Mouse (Mus musculus) embryonic facial prominence, embryonic 12.5 days (tissue): ENCODE measurements at regions not wholly inside any gene's neighbourhood (a gene's known extent, or its start where the extent isn't known, plus 50 kb on each side); places are given as distances from the start of the nearest gene placed in this dataset.

Experiments
- ATAC-seq: fragments of 200-750 bp; cut with Nextera tagmentation; 2 replicates; pipeline ENCODE4 v1.8.0; 2017; ENCODE audit not compliant: insufficient number of reproducible peaks, insufficient read depth, low FRiP score, low TSS enrichment
- H3K27ac ChIP-seq: fragments of 300-500 bp; sonication (generic); 2 replicates; pipeline ENCODE4 v1.5.1; 2016; ENCODE audit warnings: mild to moderate bottlenecking
- H3K27me3 ChIP-seq: fragments of 300-500 bp; sonication (generic); 2 replicates; pipeline ENCODE4 v1.6.1; 2016; ENCODE audit warnings: mild to moderate bottlenecking, moderate library complexity
- H3K36me3 ChIP-seq: fragments of 300-500 bp; sonication (generic); 2 replicates; pipeline ENCODE4 v1.6.1; 2016; ENCODE audit warnings: mild to moderate bottlenecking
- H3K4me1 ChIP-seq: fragments of 300-500 bp; sonication (generic); 2 replicates; pipeline ENCODE4 v1.6.1; 2016
- H3K4me2 ChIP-seq: fragments of 300-500 bp; sonication (generic); replicated peaks from 2 replicates; pipeline ENCODE4 v1.6.1; 2016; ENCODE audit warnings: mild to moderate bottlenecking, moderate library complexity
- H3K4me3 ChIP-seq: fragments of 300-500 bp; sonication (generic); 2 replicates; pipeline ENCODE4 v1.5.1; 2016; ENCODE audit warnings: mild to moderate bottlenecking
- H3K9ac ChIP-seq: fragments of 300-500 bp; sonication (generic); 2 replicates; pipeline ENCODE4 v1.6.1; 2016; ENCODE audit warnings: mild to moderate bottlenecking, moderate library complexity
- H3K9me3 ChIP-seq: fragments of 300-500 bp; sonication (generic); 2 replicates; pipeline ENCODE4 v1.6.1; 2016; ENCODE audit warnings: mild to moderate bottlenecking, moderate library complexity
- WGBS: fragments of 180-500 bp; shearing (Covaris S2); methylation state at CpG from one replicate; pipeline ENCODE4 v1.1.7; 2016; 5-methylcytosine and 5-hydroxymethylcytosine counted together

DNA sequence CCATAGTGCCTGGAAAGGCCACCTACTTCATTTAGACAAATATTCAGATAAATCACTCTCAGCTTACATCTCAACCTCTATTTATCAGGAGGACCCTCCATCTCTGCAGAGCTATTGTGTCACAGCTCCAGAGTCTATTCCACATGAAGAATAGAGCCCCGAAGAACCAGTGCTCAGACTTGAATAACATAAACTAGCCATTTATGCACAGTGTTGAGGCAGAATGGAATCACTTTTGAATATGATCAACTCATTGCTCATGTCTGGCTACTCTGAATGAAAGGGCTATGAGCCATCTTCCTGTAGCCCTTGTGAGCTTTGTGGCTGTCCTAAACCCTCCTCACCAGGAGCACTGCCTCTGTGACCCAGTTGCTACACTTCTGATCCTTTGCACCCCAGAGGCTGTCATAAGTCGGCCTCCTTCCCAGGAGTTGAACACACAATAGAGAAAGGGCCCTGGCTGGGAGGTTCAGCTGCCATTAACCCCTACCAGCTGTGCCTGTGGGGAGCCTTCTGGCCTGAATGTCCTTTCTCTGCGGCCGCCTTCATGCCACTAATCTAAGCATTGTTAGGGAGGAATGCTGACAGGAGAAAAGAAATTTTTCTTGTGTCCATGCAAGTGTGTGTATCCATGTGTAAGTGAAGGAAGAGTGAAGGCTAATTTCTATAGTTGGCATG is 195.5 kb upstream of the Sp8 start:
- Histone ChIP-seq H3K36me3 (no peaks in the 10 kb centered on the region), H3K27me3 (no peaks in the 10 kb centered on the region)
- ATAC-seq: peak; percentile 60; the same call in 1 of the 2 replicates

GRCm38 (mm10) chr12:118649323-118649973 is 196.7 kb upstream of the Sp8 start:
- no peak overlapping the region for H3K27ac ChIP-seq
- 81% methylated on average over 3 of the region's 3 CpGs for WGBS
- H3K4me3 ChIP-seq: no peak overlapping the region
- no peaks in the 10 kb centered on the region for H3K9me3 ChIP-seq
- H3K4me1 ChIP-seq: no peaks in the 10 kb centered on the region
- ATAC-seq: no peak
- no peak overlapping the region for H3K9ac ChIP-seq
- H3K36me3 ChIP-seq: no peaks in the 10 kb centered on the region
- H3K4me2 ChIP-seq: no peak overlapping the region
- H3K27me3 ChIP-seq: no peaks in the 10 kb centered on the region

More for the DNA sequence above, 195.5 kb upstream of the Sp8 start:
- no peak overlapping the region for H3K27ac ChIP-seq
- H3K4me3 ChIP-seq: no peak overlapping the region
- 23% methylated on average over 4 of the region's 4 CpGs for WGBS
- no peak overlapping the region for H3K9ac ChIP-seq
- H3K9me3 ChIP-seq: no peaks in the 10 kb centered on the region
- no peak overlapping the region for H3K4me2 ChIP-seq
- no peaks in the 10 kb centered on the region for H3K4me1 ChIP-seq

- ATAC-seq: no peak
- H3K27me3 ChIP-seq: no peaks in the 10 kb centered on the region
- H3K27ac ChIP-seq: no peak overlapping the region
- no peak overlapping the region for H3K4me3 ChIP-seq
- no peak overlapping the region for H3K4me2 ChIP-seq
- H3K9ac ChIP-seq: no peak overlapping the region
- no peaks in the 10 kb centered on the region for H3K4me1 ChIP-seq
- H3K36me3 ChIP-seq: no peaks in the 10 kb centered on the region
- no peaks in the 10 kb centered on the region for H3K9me3 ChIP-seq
Observed at GRCm38 (mm10) chr12:118648673-118649072, 197.5 kb upstream of the Sp8 start.

DNA sequence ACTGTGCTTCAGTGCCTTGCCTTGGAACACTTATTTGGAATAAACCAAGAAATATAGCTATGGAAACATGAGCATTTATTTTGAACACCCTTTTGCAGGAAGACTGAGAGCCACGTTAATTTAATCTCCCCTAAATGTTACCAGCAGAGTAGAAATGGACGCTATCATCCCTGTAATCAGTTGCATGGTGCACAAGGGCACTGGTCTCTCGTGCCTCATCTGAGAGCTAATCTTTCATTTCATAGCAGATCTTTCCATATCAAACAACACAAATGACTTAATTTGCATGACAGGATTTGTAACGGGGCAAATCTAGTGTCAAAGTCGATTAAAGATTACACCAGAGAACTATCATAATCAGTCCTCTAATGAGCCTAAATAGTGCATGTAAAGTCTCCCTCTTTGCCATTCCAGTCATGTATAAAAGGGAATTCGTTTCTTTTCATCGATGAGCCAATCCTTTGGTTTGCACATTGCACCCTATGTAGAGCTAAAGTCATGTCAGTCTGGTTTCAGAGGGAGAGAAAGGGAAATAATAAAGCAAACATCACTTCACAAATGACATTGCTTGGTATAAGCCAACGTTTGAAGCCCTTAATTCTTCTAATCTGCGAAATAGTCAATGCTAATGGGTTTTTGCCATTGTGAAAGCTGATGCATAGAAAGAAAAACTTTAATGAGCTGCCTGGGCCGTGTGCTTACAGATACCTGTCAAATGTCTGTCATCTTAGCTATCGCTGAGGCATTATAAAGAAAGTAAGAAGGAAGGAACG is 198.7 kb upstream of the Sp8 start:
- H3K4me3 ChIP-seq: no peak overlapping the region
- H3K27ac ChIP-seq: no peak overlapping the region
- no peak overlapping the region for H3K4me2 ChIP-seq
- H3K36me3 ChIP-seq: no peaks in the 10 kb centered on the region
- H3K27me3 ChIP-seq: no peaks in the 10 kb centered on the region
- ATAC-seq: no peak
- 73% methylated on average over 12 of the region's 12 CpGs for WGBS
- no peak overlapping the region for H3K9ac ChIP-seq
- no peaks in the 10 kb centered on the region for H3K9me3 ChIP-seq
- H3K4me1 ChIP-seq: no peaks in the 10 kb centered on the region

DNA sequence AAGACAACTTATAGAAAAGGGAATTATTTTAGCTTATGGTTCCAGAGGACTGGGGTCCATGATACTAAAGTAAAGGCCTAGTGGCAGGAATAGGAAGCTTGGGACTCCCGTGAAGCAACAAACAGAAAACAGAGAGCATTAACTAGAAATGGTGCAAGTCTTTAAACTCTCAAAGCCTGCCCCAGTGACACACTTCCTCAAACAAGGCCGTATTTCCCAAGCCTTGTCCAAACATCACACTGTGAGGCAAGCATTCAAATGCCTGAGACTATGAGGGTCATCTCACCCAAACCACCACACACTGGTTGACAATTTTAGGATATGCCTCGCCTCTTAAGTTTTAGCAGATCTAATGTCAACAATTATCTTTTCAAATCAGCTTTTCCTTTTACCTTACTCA is 205.2 kb upstream of the Sp8 start:
- Histone ChIP-seq H3K4me1 (no peaks in the 10 kb centered on the region), H3K27ac (no peak overlapping the region), H3K4me3 (no peak overlapping the region), H3K4me2 (no peak overlapping the region), H3K9ac (no peak overlapping the region), H3K36me3 (no peaks in the 10 kb centered on the region), H3K9me3 (no peaks in the 10 kb centered on the region), H3K27me3 (no peaks in the 10 kb centered on the region)
- 77% methylated on average over 3 of the region's 3 CpGs for WGBS
- no peak for ATAC-seq

DNA sequence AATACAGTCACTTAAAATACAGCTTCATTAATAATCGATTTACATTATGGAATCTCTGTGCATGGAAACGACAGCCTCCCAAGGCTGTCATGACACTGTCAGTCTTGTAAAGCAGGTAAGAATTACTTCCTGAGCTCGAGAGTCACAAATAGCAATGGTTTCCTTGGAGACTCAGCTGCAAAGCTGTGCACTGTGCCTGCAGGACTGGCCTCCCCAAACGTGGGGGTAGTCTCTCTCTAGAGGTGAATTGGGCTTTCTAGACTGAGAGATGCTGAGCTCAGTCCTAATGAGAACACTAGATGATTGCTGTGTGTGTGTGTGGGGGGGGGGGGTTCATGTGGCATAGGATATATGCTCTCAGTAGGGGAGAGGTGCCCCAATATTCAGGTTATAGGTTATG is 208.9 kb upstream of the Sp8 start:
- H3K4me1 ChIP-seq: no peaks in the 10 kb centered on the region
- H3K9ac ChIP-seq: no peak overlapping the region
- H3K27ac ChIP-seq: no peak overlapping the region
- H3K4me2 ChIP-seq: no peak overlapping the region
- no peaks in the 10 kb centered on the region for H3K27me3 ChIP-seq
- H3K36me3 ChIP-seq: no peaks in the 10 kb centered on the region
- H3K9me3 ChIP-seq: no peaks in the 10 kb centered on the region
- no peak overlapping the region for H3K4me3 ChIP-seq
- no peak for ATAC-seq
- WGBS: 46% methylated on average over 4 of the region's 4 CpGs

GRCm38 (mm10) chr12:118635456-118635855 is 210.7 kb upstream of the Sp8 start:
- no peaks in the 10 kb centered on the region for H3K4me1 ChIP-seq
- WGBS: 70% methylated on average over 1 of the region's 1 CpGs
- no peaks in the 10 kb centered on the region for H3K27me3 ChIP-seq
- no peak for ATAC-seq
- no peak overlapping the region for H3K4me2 ChIP-seq
- H3K9ac ChIP-seq: no peak overlapping the region
- H3K36me3 ChIP-seq: no peaks in the 10 kb centered on the region
- no peaks in the 10 kb centered on the region for H3K9me3 ChIP-seq
- no peak overlapping the region for H3K27ac ChIP-seq
- no peak overlapping the region for H3K4me3 ChIP-seq

GRCm38 (mm10) chr12:118630373-118630772 is 215.8 kb upstream of the Sp8 start:
- Histone ChIP-seq H3K4me1 (no peaks in the 10 kb centered on the region), H3K36me3 (no peaks in the 10 kb centered on the region), H3K27me3 (no peaks in the 10 kb centered on the region), H3K4me3 (no peak overlapping the region), H3K4me2 (no peak overlapping the region), H3K9ac (no peak overlapping the region), H3K27ac (no peak overlapping the region), H3K9me3 (no peaks in the 10 kb centered on the region)
- 58% methylated on average over 1 of the region's 1 CpGs for WGBS
- ATAC-seq: no peak

- H3K27ac ChIP-seq: no peak overlapping the region
- no peaks in the 10 kb centered on the region for H3K27me3 ChIP-seq
- peaks cover 8% of the 10 kb centered on the region; the same call in 1 of the 2 replicates for H3K4me1 ChIP-seq
- no peak overlapping the region for H3K4me2 ChIP-seq
- H3K36me3 ChIP-seq: no peaks in the 10 kb centered on the region
- 81% methylated on average over 1 of the region's 1 CpGs for WGBS
- H3K9ac ChIP-seq: no peak overlapping the region
- H3K4me3 ChIP-seq: no peak overlapping the region
- H3K9me3 ChIP-seq: no peaks in the 10 kb centered on the region
- ATAC-seq: no peak
Observed at GRCm38 (mm10) chr12:118621697-118622485, 224.2 kb upstream of the Sp8 start.

GRCm38 (mm10) chr12:118620847-118621636 is 225.1 kb upstream of the Sp8 start:
- ATAC-seq: no peak
- Histone ChIP-seq H3K27me3 (no peaks in the 10 kb centered on the region), H3K27ac (no peak overlapping the region), H3K36me3 (no peaks in the 10 kb centered on the region), H3K4me3 (no peak overlapping the region), H3K9ac (no peak overlapping the region), H3K9me3 (no peaks in the 10 kb centered on the region), H3K4me1 (peaks cover 8% of the 10 kb centered on the region; the same call in 1 of the 2 replicates), H3K4me2 (no peak overlapping the region)
- WGBS: 39% methylated on average over 5 of the region's 5 CpGs

DNA sequence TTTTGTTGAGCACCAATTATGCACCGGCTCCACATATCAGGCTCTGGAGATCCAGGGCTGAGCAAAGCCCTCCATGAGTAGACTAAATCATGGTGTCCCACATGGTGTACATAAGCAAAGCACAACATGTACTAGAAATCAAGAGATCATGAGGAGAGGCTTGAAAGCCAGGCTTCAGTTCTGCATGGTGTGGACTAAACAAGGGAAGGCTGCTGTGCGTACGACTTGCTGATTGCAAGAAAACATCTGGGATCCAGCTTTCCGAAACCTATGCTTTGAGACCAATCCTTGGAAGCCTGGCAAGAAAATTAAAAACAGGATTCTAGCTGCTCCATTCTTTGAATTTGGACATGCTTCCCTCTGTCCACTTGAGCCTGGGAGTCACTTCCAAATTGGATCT is 249.1 kb upstream of the Sp8 start:
- H3K36me3 ChIP-seq: no peaks in the 10 kb centered on the region
- ATAC-seq: peak; percentile 72; the same call in 1 of the 2 replicates
- no peak overlapping the region for H3K9ac ChIP-seq
- no peak overlapping the region for H3K4me2 ChIP-seq
- 38% methylated on average over 4 of the region's 4 CpGs for WGBS
- no peak overlapping the region for H3K4me3 ChIP-seq
- H3K27ac ChIP-seq: no peak overlapping the region
- H3K4me1 ChIP-seq: no peaks in the 10 kb centered on the region; the same call in 1 of the 2 replicates
- H3K9me3 ChIP-seq: no peaks in the 10 kb centered on the region
- H3K27me3 ChIP-seq: no peaks in the 10 kb centered on the region
